Mouse (Mus musculus): ENCODE measurements around the gene Olfr314.
"Not testable (repeated sequence)": the region's sequence is repeated elsewhere in the genome, so short reads cannot be mapped to it uniquely, and the experiment has no call there.

Gene Olfr314

DNA sequence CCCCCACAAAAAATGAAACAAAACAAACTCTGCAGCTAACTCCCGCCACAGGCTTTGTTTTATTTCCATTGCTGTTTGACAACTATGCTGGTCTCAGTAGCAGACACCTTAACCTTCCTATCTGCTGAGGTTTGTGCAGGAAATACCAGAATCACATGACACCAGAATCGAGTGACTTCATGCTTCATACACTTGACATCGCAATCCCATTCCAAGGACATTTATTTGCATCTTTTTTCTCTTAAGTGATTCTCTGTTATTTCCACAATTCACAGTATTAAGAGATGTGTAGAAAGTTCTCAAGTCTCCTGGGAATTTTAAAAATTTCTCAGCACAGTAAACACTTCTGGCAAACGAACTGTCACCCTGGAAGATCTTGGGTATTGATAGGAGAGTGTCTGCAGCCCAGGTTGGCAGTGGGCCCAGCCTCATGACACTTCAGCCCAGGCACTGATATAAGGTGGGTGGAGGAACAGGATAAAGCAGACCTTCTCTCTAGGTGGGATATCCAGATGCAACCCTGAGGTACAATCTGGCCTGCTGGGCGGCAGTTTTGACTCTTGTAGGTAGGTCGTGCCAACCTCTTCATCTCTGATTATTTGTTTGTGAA, at the start of gene Olfr314:
Olfr314 (plus strand) TSS at position 473 of the 610 bp plus-strand sequence.
- no peak for DNase-seq (ENCODE audit: low spot score in 2 of 2)

DNA sequence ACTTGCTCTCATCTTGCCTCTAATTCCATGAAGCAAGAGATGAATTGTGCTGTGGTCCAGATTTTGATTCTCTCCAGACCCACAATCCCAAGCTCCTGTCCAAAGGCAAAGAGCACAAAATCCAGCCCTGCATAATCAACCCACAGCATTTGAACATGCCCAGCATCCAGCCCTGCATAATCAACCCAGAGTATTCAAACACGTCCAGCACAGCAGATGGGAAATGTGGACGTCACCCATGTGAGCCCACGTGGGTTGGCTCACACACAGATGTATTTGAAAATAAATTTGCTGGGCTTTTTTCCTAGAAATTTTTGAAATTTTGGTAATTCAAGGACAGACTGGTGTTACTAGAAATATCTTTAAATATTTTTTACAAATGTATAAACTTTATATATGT, 49.4 kb upstream of the Olfr314 start:
- DNase-seq (ENCODE audit: low spot score in 2 of 2): no peak

DNA sequence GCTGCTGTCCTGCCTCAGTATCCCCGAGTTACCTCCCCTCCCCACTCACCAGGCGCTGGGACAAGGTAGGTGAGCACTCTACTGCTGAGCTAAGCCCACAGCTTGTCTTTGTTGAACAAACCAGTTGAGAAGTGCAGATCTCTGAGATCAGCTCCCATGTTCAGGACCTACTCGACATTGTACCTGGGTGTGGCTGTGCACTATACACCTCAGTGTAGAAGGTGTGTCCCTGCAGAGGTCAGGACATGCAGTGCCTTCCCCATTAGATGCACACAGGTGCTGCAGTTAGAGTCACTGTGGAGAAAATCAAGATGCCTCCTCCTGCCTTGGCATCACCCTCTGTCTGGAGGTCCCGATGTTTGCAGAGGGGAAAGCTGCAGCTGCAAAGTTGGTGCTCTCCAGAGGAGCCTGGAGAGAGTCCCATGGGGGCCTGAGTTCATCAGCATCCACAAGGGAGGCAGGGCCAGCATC, 43.9 kb upstream of the Olfr314 start, which contains the start of gene Olfr317:
Olfr317 (minus strand) TSS at position 421 of the 471 bp plus-strand sequence.
- DNase-seq (ENCODE audit: low spot score in 2 of 2): no peak

DNA sequence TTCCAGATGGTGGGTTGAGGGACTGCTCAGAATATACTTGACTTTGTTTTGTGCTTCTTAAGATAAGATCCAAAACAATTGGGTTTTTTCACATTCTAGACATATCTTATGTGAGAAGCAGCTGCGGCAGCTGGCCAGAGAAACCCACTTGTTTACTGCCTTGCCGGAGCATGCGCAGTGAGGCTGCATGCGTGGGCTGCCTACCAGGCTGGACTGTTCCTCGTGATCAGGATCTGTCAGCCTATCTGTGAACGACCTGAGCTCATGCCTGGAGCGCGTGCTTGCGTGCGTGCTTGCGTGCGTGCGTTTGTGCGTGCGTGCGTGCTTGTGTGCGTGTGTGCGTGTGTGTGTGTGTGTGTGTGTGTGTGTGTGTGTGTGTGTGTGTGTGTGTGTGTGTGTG, 31.7 kb upstream of the Olfr314 start:
- DNase-seq (ENCODE audit: low spot score in 2 of 2): not testable (repeated sequence)

DNA sequence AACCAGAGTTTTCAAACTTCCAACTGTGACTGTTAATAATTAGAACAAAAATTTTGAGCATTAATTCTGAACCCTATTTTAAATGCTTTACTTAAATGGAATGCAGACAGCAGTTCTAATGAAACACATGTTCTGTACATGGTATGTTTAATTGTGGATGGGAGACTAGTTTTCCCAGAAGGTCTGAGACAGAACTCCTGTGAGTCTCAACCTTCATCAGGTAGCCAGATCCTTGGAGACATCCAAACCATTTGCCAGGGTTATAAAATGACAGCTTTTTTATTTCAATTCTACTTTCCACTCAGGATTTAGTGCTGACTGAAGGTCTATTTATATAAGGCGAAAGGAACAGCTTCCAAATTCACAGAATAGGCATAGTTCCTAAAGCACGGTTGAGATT, 30.3 kb upstream of the Olfr314 start, which contains the start of gene Olfr316:
Olfr316 (plus strand) TSS at position 301 of the 400 bp plus-strand sequence.
- no peak for DNase-seq (ENCODE audit: low spot score in 2 of 2)

DNA sequence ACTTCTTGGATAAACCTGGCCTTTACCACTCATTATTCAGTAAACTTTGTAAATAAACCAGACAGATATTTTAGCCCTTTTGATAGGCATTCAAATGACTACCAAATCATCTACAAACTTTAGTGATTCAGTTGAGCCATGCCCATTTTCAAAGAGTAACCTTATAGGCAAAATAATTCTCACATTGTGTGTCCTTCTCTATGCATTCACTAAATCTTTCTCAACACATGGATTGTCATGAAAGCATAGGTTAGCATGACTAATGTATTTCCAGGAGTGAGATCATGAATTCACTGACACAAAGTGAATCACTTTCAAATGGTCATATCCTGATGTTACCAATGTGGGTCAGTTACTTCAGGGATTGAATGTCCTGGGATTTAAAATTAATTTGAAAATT, 9.9 kb upstream of the Olfr314 start, which contains the start of gene Olfr315:
Olfr315 (plus strand) TSS at position 301 of the 400 bp plus-strand sequence.
- no peak for DNase-seq (ENCODE audit: low spot score in 2 of 2)

DNA sequence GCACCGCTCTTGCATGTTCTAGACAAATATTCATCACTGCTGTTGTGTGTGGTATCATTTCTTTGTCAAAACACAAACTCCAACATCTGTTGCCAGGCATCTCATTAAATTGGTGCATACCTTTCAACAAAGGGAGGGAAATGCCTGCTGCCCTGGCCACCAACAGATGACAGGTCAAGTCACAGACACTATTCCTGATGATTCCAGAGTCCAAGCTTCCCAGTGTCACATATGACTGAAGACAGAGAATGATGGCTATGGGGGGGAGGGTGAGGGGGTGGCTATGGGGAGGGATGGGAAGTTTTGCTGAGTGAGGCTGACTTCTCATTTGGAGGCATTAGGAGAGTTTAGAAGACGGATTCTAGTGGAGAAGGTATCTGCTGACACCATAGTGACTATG, 1.4 kb downstream of the Olfr314 start:
- no peak for DNase-seq (ENCODE audit: low spot score in 2 of 2)

DNA sequence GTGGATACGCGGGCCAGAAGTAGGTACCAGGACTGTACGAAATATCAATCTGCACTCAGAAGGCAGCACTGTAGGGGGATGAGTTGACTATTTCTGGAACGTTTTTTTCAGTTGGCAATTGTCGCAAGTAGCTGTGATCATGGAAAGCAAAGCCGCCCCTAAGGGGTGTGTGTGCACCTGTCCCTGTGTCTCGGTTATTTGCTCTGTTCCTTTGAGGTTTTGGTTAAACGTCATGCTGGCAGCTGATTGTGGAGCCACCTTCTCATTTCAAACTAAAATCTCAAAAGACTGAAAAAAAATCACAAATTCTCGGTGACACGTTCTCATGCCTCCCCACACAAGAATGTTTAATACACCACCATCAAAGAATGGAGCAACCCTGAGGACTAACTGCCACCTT, 4.9 kb downstream of the Olfr314 start:
- DNase-seq (ENCODE audit: low spot score in 2 of 2): no peak

DNA sequence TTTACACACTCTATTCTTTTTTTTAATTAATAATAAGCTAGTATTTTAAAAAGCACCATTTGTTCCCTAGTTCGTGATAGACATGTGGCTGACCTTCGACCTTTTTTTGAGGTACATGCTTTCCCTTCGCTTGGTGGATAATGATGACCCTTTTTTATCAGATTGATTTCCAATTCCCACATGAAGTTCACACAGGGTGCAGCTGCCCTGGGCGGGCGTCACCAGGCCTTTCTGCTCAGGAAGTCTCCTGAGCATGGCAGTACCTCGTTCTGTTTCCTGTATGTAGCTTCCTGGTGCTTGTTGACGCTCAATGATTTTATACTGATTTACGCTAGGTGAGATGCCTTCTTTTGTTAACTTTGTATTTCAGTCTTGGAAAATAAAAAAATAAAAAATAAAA, 5.6 kb downstream of the Olfr314 start:
- DNase-seq (ENCODE audit: low spot score in 2 of 2): no peak

DNA sequence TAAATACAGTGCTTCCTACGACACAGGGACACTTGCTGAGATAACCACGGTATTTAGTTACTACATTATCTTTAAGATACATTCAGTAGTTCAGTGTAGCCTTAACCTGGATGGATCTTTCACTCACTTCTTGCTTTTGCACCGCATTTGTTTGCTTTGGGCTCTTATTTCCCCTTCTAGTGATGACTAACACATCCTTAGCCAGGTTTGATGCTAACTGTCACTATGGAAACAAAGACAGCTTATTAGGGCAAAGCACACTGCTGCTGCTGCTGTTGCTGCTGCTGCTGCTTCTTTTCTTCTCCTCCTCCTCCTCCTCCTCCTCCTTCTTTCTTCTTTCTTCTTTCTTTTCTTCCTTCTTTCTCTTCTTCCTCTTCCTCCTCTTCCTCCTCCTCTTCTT, 6.8 kb downstream of the Olfr314 start:
- DNase-seq (ENCODE audit: low spot score in 2 of 2): no peak

DNA sequence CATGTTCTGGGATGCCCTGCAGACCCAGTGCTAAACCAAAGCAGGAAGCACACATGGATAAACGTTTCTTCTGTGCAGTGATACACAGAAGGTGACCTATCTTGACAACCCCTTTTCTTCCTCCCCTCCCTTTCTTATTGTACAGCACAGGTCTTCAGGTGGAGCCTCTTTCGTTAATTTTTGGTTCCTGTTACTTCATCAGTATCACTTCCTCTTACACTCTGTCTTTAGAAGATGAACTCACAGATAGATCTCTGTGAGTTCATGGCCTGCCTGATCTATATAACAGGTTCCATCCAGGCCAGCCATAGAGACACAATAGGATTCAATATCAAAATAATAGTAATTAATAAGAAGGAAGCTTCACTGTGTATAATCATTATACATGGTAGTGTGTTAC, 7.3 kb downstream of the Olfr314 start:
- no peak for DNase-seq (ENCODE audit: low spot score in 2 of 2)

DNA sequence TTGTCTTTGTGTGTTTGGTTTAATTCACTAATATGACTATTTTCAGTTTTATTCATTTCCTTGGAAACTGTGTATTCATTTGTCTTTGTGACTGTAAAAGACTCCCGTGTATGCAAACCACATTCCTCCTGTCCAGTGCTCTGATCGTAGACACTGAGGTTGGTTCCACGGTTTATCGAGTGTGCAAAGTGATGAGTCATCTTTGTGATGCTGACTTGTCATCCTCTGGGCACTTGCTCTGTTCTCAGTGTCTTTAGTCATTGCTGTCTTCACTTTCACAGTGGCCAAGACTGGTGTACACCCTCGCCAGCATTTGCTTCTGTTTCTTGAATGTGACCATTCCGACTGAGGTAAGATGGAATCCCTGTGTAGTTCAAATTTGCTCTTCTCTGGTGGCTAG, 7.9 kb downstream of the Olfr314 start:
- no peak for DNase-seq (ENCODE audit: low spot score in 2 of 2)

DNA sequence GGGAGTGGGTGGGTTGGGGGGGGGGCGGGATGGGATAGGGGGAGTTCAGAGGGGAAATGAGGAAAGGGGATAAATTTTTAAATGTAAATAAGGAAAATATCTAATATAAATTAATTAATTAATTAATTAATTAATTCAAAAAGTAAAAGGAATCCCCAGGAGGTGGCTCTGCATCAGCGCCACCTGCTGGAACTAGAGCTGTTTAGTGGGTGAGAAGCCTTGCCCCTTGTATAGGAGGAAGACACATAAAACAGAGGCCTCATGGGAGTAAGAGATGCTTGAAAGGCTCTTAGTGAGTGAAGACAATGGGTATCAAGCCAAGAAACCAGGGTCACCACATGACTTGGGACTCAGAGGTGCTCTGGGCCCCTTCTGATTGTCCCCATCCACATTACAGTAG, 13.1 kb downstream of the Olfr314 start:
- no peak for DNase-seq (ENCODE audit: low spot score in 2 of 2)

DNA sequence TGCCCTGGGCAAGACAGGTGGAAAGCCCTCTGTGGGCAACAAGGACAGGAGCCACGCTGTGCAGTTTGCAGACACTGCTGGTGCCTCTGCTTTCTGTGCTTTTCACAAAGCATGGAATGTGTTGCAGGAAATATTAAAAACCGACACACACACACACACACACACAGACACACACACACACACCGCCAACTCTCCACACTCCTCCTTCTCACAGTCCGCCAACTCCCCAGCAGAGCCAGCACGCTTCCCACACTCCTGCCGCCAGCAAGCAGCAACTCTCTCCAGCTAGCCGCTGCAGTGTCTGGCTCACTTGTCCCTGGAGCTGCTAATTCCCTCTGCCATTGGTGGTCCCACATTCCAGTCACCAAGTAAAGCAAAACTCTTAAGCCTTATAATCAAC, 14.1 kb downstream of the Olfr314 start:
- DNase-seq (ENCODE audit: low spot score in 2 of 2): no peak

DNA sequence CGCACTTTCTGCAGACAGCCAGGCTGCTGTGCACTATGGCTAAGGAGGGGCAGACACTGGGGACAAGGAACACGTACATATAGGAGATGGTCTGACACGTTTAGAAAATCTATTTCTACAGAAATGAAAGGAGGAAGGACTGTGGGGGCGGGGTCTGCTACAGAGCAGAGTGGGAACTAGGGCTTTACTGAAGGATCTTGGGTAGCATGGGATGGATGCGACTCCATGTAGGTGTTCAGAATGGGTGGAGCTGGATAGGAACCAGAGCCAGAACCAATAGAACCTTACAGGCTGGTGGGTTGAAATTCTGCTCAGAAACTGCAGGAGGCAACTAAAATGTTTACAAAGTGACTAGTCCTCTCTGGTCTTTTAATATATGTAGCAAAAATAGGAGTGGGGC, 17.0 kb downstream of the Olfr314 start:
- no peak for DNase-seq (ENCODE audit: low spot score in 2 of 2)

DNA sequence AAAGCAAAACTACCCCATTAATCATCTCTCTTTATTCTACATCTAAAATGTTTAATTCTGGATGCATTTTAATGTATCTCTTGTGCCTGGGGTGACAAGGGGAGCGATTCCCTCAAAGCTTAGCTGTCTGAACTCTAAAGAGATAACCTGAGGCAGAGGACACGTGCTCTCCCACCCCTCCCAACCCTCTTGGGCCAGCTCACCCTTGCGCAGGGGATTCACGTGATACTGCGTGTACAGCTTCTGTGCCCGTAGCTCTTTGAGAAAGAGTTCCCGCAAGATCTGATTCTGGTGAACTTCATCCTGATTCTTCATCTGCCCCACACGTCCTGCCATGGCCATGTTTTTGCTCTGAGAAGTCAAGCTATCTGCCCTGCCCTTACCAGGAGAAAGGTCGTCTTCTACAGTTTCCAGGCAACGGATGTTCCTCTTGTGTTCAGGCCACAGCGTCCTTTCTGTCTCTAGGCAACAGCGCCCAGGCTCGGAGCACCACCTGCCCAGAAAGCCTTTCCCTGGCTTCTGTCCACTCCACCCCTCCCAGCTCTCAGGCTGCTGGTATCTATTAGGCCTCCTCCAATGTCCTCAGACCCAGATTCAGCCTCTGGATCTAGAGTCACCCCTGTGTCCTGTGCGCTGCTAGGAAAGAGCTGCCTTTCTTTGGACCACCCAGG, 18.9 kb downstream of the Olfr314 start, which contains the start of gene Fam183b:
Fam183b (minus strand) TSS at position 403 of the 671 bp plus-strand sequence.
- DNase-seq (ENCODE audit: low spot score in 2 of 2): peak; percentile 3 to 18

DNA sequence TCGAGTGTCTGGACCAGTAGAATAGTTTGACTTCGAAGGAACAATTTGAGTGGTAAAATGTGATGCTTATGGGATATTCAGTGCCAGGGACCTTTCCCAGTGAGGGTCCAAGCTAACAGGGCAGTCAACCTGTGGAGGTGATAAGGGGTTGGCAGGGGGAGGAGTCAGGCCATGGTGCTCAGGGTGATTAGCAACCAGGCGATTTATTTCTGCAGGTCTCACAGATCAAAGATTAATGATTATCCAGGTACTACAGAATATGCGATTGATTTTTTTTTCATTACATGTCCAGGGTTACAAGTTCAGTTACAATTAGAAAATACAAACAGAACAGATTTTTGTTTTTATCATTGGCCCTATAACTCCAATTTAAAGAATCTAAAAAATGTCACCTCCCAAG, 21.1 kb downstream of the Olfr314 start:
- no peak for DNase-seq (ENCODE audit: low spot score in 2 of 2)

DNA sequence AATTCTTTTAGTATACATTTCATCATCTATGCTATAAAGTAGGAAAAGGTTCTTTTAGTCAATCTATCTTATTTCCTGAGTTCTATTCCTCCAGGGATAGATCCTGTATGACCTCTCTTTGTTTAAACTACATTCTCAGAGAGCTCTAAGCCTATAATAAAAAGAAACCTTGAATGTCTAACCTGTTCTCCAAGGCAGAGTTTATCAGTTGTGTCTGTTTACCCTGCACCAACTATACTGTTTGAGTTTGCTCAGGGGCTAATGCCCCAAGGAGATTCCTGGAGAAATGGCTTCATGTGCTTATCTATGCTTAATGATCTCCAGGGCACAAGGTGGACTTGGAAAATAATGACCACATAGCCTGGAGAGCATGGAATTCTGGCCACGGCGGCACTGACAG, 21.6 kb downstream of the Olfr314 start:
- no peak for DNase-seq (ENCODE audit: low spot score in 2 of 2)

DNA sequence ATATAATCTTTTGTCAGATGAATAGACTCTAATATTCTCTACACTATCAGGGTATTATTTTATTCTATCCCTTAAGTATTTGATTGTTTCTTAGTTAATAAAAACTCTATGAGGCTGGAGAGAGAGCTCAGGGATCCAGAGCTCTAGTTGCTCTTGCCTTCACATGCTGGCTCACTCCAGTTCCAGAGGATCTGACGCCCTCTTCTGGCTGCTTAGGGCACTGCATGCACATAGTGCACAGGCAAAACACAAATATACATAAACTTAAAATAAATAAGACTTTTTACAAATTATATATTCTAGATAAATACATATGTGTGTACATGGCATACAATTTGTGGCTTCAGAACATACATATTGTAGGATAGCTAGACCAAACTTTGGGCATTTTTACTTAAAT, 29.2 kb downstream of the Olfr314 start:
- no peak for DNase-seq (ENCODE audit: low spot score in 2 of 2)

DNA sequence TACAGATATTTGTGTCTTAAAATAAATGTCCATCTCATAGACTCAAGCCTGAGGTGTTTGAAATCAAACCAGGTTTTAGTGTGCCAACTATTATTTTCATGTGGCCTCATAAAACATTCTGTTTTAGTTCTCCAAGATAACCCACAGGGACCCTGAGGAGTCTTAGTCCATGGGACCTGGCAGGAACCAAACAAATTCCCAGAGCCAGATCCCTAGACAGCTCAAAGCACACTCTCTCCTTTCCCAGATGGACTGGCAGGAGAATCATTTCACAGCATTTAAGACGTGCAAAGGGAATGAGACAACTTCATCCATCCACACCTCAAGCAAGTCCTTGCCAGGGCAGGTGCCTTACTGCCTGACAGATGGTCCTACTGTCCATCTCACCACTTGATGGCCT, 31.9 kb downstream of the Olfr314 start, which contains the start of gene Olfr313:
Olfr313 (plus strand) TSS at position 301 of the 400 bp plus-strand sequence.
- DNase-seq (ENCODE audit: low spot score in 2 of 2): not testable (repeated sequence)

DNA sequence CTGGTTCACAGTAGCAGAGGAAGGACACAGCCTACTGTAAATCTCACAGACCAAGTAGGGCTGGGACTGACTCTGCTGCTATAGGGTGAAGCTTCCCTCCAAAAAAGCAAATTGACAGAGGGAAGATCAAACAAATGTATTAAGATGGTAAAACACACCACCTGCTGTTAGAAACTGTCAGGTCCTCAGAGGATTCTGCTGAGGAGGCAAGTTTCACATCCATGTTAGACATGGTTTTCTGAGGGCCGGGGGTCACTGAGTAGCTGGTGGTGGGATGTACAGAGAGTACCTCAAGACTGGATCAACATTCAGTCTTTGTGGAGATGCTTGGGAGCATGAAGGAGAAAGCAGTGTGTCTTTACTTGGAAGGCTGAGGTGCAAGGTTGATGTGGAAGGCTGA, 32.9 kb downstream of the Olfr314 start:
- DNase-seq (ENCODE audit: low spot score in 2 of 2): no peak

DNA sequence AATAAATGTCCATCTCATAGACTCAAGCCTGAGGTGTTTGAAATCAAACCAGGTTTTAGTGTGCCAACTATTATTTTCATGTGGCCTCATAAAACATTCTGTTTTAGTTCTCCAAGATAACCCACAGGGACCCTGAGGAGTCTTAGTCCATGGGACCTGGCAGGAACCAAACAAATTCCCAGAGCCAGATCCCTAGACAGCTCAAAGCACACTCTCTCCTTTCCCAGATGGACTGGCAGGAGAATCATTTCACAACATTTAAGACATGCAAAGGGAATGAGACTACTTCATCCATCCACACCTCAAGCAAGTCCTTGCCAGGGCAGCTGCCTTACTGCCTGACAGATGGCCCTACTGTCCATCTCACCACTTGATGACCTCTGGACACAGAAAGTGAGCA, 46.2 kb downstream of the Olfr314 start, which contains the start of gene Olfr312:
Olfr312 (plus strand) TSS at position 301 of the 400 bp plus-strand sequence.
- not testable (repeated sequence) for DNase-seq (ENCODE audit: low spot score in 2 of 2)

DNA sequence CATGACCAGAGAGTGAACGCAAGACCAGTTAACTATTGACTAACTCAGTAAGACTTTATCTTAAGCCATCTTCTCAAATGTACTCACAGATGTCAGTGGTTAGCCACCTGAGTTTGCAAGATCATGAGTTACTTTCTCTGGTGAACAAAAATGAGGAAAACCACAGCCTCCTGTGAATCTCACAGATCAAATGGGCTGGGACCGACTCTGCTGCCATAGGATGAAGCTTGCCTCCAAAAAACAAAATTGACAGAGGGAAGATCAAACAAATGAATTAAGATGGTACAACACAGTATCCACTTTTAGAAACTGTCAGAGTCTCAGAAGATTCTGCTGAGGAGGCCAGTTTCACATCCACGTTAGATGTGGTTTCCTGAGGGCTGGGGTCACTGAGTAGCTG, 47.0 kb downstream of the Olfr314 start:
- no peak for DNase-seq (ENCODE audit: low spot score in 2 of 2)

Measured in heart, adult 9 months (tissue).